Mouse (Mus musculus) megakaryocyte-erythroid progenitor cell, adult 5-6 weeks (primary cell): Measurements from ENCODE around the gene S100a2. TPM values are rescaled to one million over a fixed set of nuclear protein-coding genes. Genes with fewer than 3 reads are reported as not detected.

Source experiments
- ATAC-seq: replicated peaks from 2 replicates; pipeline ENCODE4 v1.8.0; 2016; ENCODE audit warnings: mild to moderate bottlenecking, inconsistent platforms; ENCODE audit not compliant: severe bottlenecking, poor library complexity, low FRiP score, low TSS enrichment
- total RNA-seq, 2 experiments: library from RNA; stranded (forward) in 1 of 2; stranded (reverse) in 1 of 2; fragments of 200-1000, 215-1000 nt in 1 of 2; fragments of >200 nt in 1 of 2; fragmentation: Nextera tagmentation in 1 of 2; gene quantifications; 2 replicates each; pipeline ENCODE4 v1.2.3; 2014 to 2017

Gene S100a2
- not detected in 2 replicates for total RNA-seq (2014; fragmentation: Nextera tagmentation)
- total RNA-seq (2017), result not detected in 2 replicates

DNA sequence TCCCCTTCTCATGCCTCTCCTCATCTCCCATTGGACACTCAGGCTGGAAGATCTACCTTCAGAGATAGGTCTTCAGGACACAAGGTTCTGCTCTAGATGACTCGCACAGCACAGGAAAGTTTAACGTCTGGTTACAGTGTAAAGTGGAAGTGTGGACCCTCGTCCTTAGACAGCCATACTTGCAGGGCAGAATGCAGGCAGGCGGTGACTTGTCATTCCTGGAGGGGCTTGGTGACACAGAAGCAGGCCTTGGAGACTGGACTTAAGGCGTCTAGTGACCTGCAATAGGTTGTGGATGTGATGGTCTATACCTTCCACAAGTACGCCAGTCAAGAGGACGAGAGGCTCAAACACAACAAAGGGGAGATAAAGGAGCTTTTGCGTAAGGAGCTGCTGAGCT is at the start of gene S100a2:
Gene S100a2, plus strand, starts transcription at position 301 of the 400 bp plus-strand sequence.
- ATAC-seq, result no peak

DNA sequence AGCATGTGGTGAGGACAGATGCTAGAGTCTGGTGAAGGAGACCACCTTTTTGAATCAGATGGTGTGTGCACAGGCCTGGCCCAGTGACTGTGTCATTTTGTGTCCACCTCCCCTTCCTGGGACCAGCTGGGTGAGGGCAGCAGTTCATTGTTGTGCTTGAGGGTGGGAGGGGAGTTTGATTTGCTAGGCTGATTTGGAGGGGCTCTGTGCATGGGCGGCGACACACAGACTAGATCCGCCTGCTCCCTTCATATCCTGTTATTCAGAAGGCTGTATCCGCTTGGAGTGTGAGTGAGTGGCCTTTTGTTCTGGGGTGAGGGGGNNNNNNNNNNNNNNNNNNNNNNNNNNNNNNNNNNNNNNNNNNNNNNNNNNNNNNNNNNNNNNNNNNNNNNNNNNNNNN is 49.1 kb upstream of the S100a2 start:
- no peak for ATAC-seq

DNA sequence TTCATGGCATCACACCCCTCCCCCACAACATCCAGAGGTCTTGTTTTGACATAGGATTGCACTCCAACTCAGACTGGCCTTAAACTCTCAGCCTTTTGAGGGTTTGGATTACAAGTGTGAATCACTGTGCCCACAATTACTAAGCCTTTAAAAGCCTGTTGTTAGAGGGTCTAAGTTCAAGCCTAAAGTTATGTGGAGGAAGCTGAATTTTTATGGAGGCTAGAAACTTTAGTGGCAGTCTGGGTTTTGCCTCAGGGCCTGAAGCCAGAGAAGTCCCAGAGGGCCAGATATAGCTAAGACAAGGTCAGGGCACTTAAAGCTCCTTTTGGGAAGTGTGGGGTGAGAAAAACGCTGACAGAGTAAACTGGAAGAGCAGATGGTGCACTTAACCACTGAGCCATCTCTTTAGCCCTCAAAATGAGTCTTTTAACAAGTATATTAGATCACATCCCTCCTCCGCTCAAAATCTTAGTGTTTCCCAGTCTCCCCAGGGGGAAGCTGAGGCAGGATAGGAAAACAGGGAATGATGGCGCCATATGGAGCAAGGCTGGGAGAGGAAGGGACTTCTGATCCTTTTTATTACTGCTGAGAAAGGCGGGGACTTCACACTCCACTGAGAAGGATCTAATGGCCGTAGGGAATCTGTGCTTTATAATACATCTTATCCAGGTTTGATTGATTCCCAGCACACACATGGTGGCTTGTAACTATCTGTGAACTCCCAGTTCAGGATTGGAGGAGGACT is 40.2 kb upstream of the S100a2 start:
- ATAC-seq, result no peak

DNA sequence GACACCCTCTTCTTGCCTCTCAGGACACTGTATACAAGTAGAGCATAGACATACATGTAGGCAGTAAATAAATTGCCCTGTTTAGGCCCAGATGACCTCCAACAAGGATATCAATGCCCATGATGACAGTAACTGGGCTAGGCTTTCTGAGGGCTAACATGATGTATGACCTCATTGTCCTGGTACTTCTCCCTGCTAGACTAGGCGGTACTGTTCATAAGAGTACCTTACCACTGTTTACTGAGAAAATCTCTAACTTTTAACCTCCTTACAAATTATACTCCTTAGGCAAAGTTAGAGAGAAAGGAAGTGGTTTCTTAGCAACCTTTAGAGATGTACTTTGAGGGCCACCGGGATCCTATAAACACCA is 39.6 kb upstream of the S100a2 start:
- ATAC-seq, result no peak

DNA sequence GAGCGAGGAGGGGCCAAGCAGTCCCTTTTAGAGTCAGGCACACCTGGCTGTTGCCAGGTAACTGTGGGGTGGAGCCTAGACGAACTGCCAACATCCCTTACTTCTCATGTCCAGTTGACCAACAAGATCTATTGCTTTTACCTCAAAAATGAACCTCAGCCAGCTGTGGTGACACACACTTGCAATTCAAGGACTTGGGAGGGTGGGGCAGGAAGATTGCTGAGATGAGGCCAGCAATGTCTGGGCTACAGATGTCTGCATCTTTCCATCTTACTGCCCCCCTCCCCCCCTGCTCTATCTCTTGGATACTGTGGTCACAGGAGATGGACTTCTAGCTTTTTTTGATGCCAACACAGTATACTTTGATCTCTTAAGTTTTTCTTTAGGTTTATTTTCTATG is 37.8 kb upstream of the S100a2 start:
- no peak for ATAC-seq

DNA sequence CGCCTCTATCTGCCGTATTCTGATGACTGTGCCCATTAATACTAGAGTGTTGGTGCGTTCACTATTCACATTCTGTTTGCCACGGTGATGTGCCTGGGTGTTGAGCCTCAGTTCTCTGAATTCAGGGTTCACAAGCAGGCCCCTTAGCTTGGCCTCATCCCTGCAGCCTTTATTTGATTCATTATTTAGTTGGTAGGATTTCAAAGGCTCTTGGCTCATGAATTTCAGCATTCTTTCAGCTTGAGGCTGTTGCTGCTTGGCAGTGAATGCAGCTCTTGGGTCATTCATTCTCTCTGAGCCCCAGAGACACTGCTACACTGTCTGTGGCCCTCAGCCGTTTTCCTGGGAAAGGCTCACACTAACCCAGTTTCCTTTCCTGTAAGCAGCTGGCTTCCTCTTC is 34.1 kb upstream of the S100a2 start:
- no peak for ATAC-seq

DNA sequence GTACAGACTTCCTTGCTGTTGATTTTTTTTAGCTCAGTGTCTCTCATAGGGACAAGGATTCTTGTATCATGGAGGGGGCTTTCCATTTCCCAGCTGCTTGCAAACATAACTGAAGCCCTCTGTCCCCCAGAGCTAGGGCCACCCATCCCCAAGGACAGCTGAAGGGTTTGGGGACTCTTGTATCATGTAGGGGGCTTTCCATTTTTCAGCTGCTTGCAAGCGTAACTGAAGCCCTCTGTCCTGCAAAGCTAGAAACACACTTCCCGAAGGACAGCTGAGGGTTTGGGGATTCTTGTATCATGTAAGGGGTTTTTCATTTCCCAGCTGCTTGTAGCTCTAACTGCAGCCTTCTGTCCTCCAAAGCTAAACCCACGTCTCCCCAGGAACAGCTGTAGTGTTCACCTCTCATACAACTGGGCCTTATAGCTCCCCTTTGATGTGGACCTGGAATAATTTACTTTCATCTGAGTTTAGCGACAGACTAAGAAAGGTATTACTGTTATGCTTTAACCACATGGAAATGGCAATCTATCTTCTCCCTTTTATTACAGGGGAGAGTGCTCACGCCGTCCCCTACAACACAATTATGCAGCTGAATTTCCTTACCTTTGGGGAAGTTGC is 29.9 kb upstream of the S100a2 start, which contains the start of gene S100a3:
Gene S100a3, plus strand, starts transcription at position 571 of the 621 bp plus-strand sequence.
- no peak for ATAC-seq

DNA sequence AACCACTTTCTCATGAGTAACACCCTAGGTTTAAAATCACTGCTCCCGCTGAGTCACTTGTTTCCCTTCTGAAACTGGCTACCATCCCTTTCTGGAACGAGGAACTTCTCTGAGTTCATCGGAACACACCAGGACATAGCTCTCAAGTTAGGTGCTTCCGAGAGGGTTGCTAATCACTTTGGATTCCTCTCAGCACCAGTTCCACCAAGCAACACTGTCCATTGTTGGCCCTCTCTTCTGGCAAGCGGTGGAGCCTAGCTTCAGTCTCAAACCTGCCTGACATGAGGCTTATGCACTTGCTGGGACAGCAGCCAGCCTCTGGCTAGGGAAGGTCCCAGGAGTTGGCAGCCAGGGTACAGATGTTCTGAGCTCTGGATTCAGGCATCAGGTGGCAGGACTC is 15.4 kb upstream of the S100a2 start:
- ATAC-seq, result no peak

DNA sequence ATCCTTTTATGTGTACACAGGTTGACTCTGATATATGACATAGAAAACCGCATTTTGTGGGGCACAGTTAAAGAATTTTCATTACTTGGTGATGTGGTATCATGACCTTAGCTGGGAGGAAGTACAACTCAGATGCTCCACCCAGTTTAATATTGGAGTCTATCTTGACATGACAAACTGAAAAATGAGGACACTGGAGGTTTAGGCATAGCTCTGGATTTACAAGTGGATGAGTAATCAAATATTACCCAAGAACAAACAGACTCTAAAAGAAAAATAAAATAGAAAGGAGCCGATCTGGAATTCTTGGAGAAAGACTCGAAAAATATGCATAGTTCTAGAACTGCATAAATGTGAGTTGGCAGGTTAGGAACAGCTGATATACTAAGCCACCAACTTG is 14.7 kb upstream of the S100a2 start:
- no peak for ATAC-seq

DNA sequence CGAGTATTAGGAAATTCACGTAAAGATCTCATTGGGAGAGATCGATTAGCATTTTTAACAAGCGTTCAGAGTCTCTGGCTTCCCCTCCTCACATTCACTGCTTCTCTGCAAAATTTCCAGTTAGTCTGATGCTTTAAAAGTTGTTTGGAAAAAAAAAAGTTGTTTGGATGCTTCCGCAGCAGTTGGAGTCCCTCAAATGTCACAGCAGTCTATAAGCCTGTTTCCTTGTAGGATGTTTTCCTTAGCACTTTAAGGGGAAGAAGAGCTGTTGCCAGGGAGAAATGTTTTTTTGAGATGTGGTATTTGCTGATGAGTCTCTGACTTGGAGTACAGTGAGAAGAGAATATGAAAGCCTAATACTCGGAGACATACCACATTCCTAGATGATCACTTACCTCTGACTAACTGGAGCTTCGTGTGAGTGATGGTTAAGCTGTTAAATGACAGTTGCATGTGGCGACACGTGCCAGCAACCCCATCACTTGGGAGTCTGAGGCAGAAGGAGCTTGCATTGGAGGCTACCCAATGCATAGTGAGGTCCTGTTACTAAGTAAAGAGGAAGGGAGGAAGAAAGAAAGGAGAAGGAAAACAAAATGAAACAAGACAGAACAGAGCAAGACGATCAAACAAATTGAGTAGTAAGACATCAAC is 13.6 kb upstream of the S100a2 start:
- ATAC-seq, result no peak

DNA sequence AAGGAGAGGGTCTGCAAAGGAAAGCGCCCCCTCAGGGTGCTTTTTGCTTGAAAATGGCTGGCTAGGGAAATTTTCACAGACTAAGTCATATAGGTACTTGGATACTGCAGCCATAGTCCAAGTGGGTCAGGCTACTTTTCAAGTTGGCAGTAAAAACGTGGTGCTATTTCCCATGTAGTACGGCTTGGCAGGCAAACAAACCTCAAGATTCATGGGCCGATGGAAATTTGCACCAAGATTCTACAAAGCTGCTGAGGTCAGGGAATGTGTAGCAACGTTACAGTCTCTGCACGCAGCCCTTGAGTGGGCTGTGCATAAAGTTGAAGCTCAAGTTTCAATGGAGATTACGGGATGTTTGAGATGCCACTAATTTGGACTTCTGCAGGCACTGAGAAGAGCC is 10.6 kb upstream of the S100a2 start:
- ATAC-seq, result no peak

DNA sequence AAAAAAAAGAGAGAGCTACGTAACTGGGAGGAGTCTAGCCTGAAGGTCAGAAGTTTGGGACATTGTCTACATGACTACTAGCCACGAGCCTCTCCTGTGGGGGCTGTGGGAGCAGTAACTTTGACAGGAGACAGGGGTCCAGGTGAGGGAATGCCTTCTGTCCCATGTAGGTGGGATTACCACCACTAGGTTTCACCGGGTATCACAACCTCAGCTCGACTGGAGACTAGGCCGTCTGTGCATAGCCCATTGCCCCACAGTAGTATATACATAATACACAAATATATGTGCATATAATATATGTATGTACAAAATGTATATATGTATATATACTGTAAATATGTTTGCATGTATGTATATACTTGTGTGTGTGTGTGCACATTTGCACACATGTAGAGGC is 8.9 kb upstream of the S100a2 start:
- ATAC-seq, result no peak

DNA sequence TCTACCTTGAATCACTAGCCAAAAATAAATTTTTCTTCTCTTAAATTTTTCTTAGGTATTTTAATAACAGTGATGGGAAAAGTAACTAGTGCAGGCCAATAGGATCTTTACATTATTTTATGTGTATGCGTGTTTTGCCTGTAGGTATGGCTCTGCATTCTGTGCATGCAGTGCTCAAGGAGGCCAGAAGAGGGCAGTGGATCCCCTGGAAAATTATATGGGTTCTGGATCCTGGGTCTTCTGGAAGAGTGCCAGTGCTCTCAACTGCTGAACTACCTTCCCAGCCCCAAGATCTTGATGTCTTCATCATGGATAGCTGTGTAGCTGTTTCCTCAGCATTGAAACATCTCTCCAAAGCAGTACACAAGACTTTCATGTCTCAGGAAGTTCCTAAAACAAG is 7.9 kb upstream of the S100a2 start:
- ATAC-seq, result no peak

DNA sequence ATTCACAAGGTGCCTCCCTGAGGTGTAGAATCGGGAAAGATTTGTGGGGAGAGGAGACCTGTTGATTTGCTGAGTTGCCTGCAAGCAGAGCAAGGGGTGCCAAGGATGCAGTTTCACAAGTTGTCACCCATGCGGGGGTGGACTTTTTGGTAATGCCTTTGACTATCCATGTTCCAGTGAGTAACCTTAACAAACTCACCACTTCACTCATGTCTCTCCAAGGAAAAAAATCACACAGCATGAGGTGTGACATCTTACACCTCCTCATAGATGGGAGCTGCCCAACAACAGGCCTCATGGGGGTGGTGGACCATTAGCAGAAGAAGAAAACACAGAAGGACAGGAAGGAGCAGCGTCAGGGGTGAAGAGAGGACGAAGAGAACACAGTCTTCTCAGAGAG is 7.5 kb upstream of the S100a2 start:
- no peak for ATAC-seq

DNA sequence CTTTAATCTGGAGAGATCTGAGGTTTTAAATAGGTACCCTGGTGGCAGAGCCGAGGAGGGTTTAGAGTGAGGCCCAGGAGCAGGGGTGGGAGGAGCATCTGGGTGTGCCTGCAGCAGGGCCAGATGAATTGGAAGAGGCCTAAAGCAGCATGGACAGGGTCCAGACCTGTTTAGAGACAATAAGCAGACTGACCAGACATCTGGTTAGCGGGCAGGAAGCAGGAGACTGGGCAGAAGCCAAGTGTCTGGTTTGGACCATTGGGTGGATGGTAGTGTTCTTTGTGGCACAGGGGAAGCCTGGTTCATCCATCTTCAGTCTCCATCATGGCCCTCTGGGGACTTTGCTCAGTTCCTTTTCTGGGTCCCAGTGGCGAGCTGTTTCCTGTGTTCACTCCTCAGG is 6.2 kb upstream of the S100a2 start:
- no peak for ATAC-seq

DNA sequence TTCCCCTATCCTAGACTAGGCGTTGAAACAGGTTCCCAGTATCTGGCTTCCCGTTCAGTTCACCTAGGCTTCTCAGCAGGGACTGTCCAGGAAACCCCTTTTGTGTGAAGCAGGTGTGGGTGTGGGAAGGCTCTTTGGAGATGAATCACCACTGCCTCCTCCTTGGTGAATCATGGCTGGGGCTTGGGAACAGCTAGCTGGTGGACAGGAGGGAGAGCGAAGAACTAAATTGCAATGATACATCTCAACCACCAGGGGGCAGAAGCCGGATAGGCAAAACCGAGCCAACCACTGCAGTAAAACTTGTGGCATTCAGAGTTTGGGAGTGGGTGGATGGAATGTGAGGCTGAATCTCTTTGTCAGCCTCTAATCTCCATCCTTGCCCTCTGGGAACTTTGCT is 4.5 kb upstream of the S100a2 start:
- peak; percentile 66; the same call in 1 of the 2 replicates for ATAC-seq

DNA sequence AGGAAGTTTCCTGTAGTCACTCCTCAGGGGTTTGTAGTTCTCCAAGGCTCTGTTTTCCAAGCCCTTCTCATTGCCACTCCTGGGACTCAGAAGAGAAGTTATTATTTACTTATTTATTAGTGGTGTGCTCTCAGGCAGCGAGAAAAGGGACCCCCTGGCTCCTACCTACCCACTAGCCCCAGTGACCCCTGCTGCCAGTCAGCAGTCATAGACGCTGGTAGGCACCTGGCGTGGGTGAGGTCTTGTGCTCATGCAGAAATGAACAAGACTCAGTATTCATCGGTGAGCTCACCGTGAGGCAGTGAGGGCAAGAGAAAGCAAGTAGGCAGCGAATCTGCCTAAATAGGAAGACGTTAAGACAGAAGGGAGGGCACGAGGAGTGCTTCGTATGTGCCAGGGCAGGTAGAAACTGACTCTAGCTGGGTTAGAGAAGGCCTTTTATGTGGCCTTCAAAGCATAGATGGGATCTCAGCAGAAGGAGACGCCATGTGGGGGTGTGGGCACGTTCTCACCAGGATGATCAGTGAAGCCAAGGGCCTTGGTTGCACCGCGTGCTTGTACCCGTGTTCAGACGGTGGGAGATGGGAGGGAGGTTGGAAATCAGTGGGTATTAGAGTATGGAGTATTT is 3.9 kb upstream of the S100a2 start:
- ATAC-seq, result no peak

DNA sequence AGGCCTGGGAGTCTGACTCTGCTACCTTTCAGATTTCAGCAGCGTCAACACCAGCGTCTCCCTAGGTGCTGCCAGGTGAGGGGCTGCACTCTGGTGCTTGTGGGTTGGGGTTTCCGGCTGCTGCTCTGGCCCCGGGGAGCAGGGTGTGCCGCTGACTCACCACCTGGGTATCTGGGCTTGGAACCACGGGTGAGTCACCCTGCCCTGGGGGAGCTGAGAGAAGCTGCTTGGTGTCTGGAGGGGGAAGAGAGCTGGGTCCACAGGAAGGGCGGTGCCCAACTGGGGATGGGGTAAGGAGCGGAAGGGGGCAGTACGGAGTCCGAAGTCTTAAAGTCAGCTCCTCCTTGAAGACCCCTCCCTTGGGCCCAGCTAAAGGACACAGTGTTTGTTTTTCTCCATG is 3.1 kb upstream of the S100a2 start:
- ATAC-seq, result peak; percentile 43; the same call in 1 of the 2 replicates

DNA sequence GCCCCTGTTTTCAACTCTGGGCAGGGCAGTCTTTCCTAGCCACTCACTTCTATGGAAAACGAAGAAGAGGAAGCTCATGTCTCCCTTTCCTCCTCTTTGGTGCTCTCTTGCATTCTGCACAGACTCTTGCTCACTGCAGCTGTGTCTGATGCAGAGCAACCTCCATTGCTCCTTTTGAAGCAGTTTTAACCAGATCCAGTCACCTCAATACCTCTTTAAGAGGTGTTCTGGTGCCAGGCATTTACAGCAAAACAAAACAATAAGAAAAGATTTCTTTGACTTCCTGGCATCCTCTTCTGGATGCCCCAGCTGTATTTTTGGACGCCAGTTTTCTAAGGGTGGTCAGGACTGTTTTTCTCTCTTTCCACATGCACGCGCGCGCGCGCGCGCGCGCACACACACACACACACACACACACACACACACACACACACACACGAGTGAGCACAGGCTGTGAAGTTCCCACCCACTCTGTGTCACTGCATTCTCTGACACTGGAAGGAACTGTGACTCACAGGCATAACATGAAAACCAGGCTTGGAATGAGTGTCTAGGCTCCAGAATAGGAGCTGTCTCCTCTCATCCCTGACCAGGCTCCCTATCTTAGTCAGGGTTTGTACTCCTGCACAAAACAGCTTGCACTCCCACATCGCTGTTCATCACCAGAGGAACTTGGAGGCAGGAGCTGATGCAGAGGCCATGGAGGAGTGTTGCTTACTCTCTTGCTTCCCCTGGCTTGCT is 2.5 kb upstream of the S100a2 start:
- no peak for ATAC-seq

DNA sequence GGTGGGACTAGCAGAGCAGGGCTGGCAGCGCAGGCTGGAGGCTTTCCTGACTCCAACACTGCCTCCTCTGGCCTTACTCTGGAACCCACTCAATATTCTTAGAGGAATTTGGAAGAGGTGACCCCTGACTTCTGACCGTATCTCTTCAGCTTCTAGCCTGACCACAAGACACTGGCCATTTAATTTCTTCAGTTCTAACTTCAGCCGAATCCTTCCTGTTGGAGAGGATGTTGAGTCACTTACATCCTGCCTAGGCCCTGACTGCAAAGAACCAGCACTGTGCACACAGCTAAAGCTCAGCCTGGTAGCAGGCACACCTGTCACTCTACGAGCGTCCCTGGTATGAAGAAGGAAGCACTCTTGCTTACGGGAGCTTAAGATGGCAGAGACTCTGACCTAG is 657 bp upstream of the S100a2 start:
- no peak for ATAC-seq
